Mouse (Mus musculus): ENCODE measurements around the gene Hspg2.

DNA sequence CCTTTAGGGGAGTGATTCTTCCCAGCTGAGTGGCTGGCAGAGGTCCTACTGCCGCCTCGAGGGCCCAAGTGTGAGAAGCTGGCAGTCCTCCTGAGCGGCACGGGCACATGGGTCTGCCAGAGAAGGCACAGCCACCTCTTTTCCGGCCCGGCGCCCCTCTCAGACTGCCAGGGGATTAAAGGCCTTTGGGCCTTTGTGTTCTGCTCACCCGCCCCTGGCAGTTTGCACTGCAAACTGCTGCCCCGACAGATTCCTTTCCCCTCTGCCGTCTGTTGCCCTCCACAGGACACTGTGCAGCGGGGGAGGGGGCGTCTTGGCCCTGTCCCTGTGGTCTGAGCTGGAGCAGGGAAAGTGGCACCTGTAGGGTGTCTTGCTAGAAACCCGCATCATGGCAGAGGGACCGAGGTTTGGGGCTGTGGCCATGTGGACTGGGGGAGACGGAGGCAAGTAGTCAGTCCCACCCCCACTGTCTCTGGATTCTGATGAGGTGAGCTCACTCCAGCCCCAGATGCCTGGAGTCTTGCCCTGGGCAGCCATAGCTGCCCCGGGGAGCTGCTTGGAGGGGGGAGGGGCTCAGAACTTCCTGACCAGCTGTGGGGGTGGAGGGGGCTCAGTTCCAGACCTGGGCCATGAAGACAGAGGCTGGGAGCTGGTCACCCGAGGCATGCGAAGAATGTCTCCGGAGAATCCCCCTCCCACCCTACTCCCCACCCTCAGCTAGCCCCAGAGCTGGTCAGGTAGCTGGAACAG lies 26.4 kb downstream of the Hspg2 start:
- TF ChIP-seq POLR2A (IDR thresholded peaks at IDR 0.05; ENCODE audit: borderline replicate concordance, extremely low read depth, insufficient read depth, insufficient read length, poor library complexity, severe bottlenecking) (no peak), CTCF (IDR thresholded peaks at IDR 0.05; ENCODE audit: borderline replicate concordance, extremely low read depth, insufficient read depth, insufficient read length) (no peak)
